Mouse (Mus musculus): ENCODE measurements around the gene Olfr1395. TPM values are rescaled to one million over a fixed set of nuclear protein-coding genes. Genes with fewer than 3 reads are reported as not detected.

The Olfr1395 gene
- polyA plus RNA-seq, 1 experiment from 2014 or later: 0.51 TPM

- ATAC-seq (ENCODE audit: insufficient number of reproducible peaks, low FRiP score, low TSS enrichment, low read depth): no peak
- H3K9ac ChIP-seq: no peak overlapping the region
- H3K4me3 ChIP-seq (replicated peaks): no peak overlapping the region
- no peaks in the 10 kb centered on the region for H3K36me3 ChIP-seq
- no peak overlapping the region for H3K27ac ChIP-seq (replicated peaks)
- 91% methylated on average over 6 of the region's 6 CpGs for WGBS
- H3K4me2 ChIP-seq (replicated peaks): no peak overlapping the region
- H3K27me3 ChIP-seq: no peaks in the 10 kb centered on the region
- no peaks in the 10 kb centered on the region for H3K9me3 ChIP-seq (replicated peaks)
- no peaks in the 10 kb centered on the region for H3K4me1 ChIP-seq
Measured at GRCm38 (mm10) chr11:49112624-49113219, 29.4 kb upstream of the Olfr1395 start.

GRCm38 (mm10) chr11:49114158-49114557 lies 27.9 kb upstream of the Olfr1395 start:
- no peaks in the 10 kb centered on the region for H3K9me3 ChIP-seq (replicated peaks)
- H3K4me2 ChIP-seq (replicated peaks): no peak overlapping the region
- H3K27me3 ChIP-seq: no peaks in the 10 kb centered on the region
- H3K27ac ChIP-seq (replicated peaks): no peak overlapping the region
- no peak overlapping the region for H3K4me3 ChIP-seq (replicated peaks)
- H3K4me1 ChIP-seq: no peaks in the 10 kb centered on the region
- ATAC-seq (ENCODE audit: insufficient number of reproducible peaks, low FRiP score, low TSS enrichment, low read depth): no peak
- WGBS: 63% methylated on average over 2 of the region's 2 CpGs
- H3K9ac ChIP-seq: no peak overlapping the region
- H3K36me3 ChIP-seq: no peaks in the 10 kb centered on the region

GRCm38 (mm10) chr11:49114774-49115173 lies 27.3 kb upstream of the Olfr1395 start, which contains the start of gene Olfr1396:
Gene Olfr1396, minus strand, starts transcription at chr11:49114874.
- Histone ChIP-seq H3K9me3 (replicated peaks) (no peaks in the 10 kb centered on the region), H3K36me3 (no peaks in the 10 kb centered on the region), H3K27me3 (no peaks in the 10 kb centered on the region), H3K4me1 (no peaks in the 10 kb centered on the region), H3K4me3 (replicated peaks) (no peak within 1 kb of the TSS), H3K4me2 (replicated peaks) (no peak within 1 kb of the TSS), H3K9ac (no peak within 1 kb of the TSS), H3K27ac (replicated peaks) (no peak within 1 kb of the TSS)
- ATAC-seq (ENCODE audit: insufficient number of reproducible peaks, low FRiP score, low TSS enrichment, low read depth): no peak

- no peak for ATAC-seq (ENCODE audit: insufficient number of reproducible peaks, low FRiP score, low TSS enrichment, low read depth)
- H3K4me2 ChIP-seq (replicated peaks): no peak overlapping the region
- no peak overlapping the region for H3K9ac ChIP-seq
- WGBS: 72% methylated on average over 3 of the region's 3 CpGs
- H3K4me1 ChIP-seq: no peaks in the 10 kb centered on the region
- no peaks in the 10 kb centered on the region for H3K36me3 ChIP-seq
- no peak overlapping the region for H3K4me3 ChIP-seq (replicated peaks)
- H3K27me3 ChIP-seq: no peaks in the 10 kb centered on the region
- H3K27ac ChIP-seq (replicated peaks): no peak overlapping the region
- H3K9me3 ChIP-seq (replicated peaks): no peaks in the 10 kb centered on the region
Measured at GRCm38 (mm10) chr11:49119635-49120034, 22.4 kb upstream of the Olfr1395 start.

- H3K27ac ChIP-seq (replicated peaks): no peak overlapping the region
- no peaks in the 10 kb centered on the region for H3K27me3 ChIP-seq
- no peak overlapping the region for H3K4me2 ChIP-seq (replicated peaks)
- H3K9ac ChIP-seq: no peak overlapping the region
- H3K4me1 ChIP-seq: no peaks in the 10 kb centered on the region
- H3K4me3 ChIP-seq (replicated peaks): no peak overlapping the region
- no peaks in the 10 kb centered on the region for H3K9me3 ChIP-seq (replicated peaks)
- ATAC-seq (ENCODE audit: insufficient number of reproducible peaks, low FRiP score, low TSS enrichment, low read depth): no peak
- 89% methylated on average over 2 of the region's 2 CpGs for WGBS
- no peaks in the 10 kb centered on the region for H3K36me3 ChIP-seq
Measured at GRCm38 (mm10) chr11:49124169-49124568, 17.9 kb upstream of the Olfr1395 start.

GRCm38 (mm10) chr11:49154077-49154476 lies 12.0 kb downstream of the Olfr1395 start, which contains the start of gene Olfr1394:
Gene Olfr1394, plus strand, starts transcription at chr11:49154377.
- 86% methylated on average over 1 of the region's 1 CpGs for WGBS
- H3K27ac ChIP-seq (replicated peaks): no peak within 1 kb of the TSS
- no peaks in the 10 kb centered on the region for H3K27me3 ChIP-seq
- no peaks in the 10 kb centered on the region for H3K4me1 ChIP-seq
- H3K4me3 ChIP-seq (replicated peaks): no peak within 1 kb of the TSS
- H3K9ac ChIP-seq: no peak within 1 kb of the TSS
- H3K9me3 ChIP-seq (replicated peaks): no peaks in the 10 kb centered on the region
- no peak within 1 kb of the TSS for H3K4me2 ChIP-seq (replicated peaks)
- ATAC-seq (ENCODE audit: insufficient number of reproducible peaks, low FRiP score, low TSS enrichment, low read depth): no peak
- H3K36me3 ChIP-seq: no peaks in the 10 kb centered on the region

GRCm38 (mm10) chr11:49156821-49157814 lies 15.0 kb downstream of the Olfr1395 start:
- no peak overlapping the region for H3K9ac ChIP-seq
- H3K9me3 ChIP-seq (replicated peaks): no peaks in the 10 kb centered on the region
- H3K4me3 ChIP-seq (replicated peaks): no peak overlapping the region
- H3K4me2 ChIP-seq (replicated peaks): no peak overlapping the region
- ATAC-seq (ENCODE audit: insufficient number of reproducible peaks, low FRiP score, low TSS enrichment, low read depth): no peak
- H3K27ac ChIP-seq (replicated peaks): no peak overlapping the region
- no peaks in the 10 kb centered on the region for H3K27me3 ChIP-seq
- WGBS: 83% methylated on average over 2 of the region's 2 CpGs
- H3K4me1 ChIP-seq: no peaks in the 10 kb centered on the region
- no peaks in the 10 kb centered on the region for H3K36me3 ChIP-seq

GRCm38 (mm10) chr11:49168839-49169611 lies 27.0 kb downstream of the Olfr1395 start:
- peaks cover 32% of the 10 kb centered on the region for H3K27me3 ChIP-seq
- 0 out of 2 replicates have a peak, but pooled peaks cover 7% of the 10 kb centered on the region for H3K9me3 ChIP-seq (replicated peaks)
- no peak for ATAC-seq (ENCODE audit: insufficient number of reproducible peaks, low FRiP score, low TSS enrichment, low read depth)
- 0 out of 2 replicates have a peak overlapping the region, but pooled peaks have one; percentile 2 for H3K9ac ChIP-seq
- peaks cover 7% of the 10 kb centered on the region for H3K4me1 ChIP-seq
- H3K27ac ChIP-seq (replicated peaks): no peak overlapping the region
- no peaks in the 10 kb centered on the region for H3K36me3 ChIP-seq
- WGBS: 6% methylated on average over 50 of the region's 50 CpGs
- peak overlapping the region; percentile 31 for H3K4me3 ChIP-seq (replicated peaks)
- H3K4me2 ChIP-seq (replicated peaks): peak overlapping the region; percentile 62

- H3K9ac ChIP-seq: no peak overlapping the region
- no peaks in the 10 kb centered on the region for H3K36me3 ChIP-seq
- H3K4me2 ChIP-seq (replicated peaks): no peak overlapping the region
- peaks cover 32% of the 10 kb centered on the region for H3K27me3 ChIP-seq
- H3K27ac ChIP-seq (replicated peaks): no peak overlapping the region
- H3K9me3 ChIP-seq (replicated peaks): 0 out of 2 replicates have a peak, but pooled peaks cover 7% of the 10 kb centered on the region
- WGBS: 86% methylated on average over 4 of the region's 4 CpGs
- H3K4me1 ChIP-seq: peaks cover 7% of the 10 kb centered on the region
- H3K4me3 ChIP-seq (replicated peaks): no peak overlapping the region
- ATAC-seq (ENCODE audit: insufficient number of reproducible peaks, low FRiP score, low TSS enrichment, low read depth): no peak
Measured at GRCm38 (mm10) chr11:49170576-49170975, 28.5 kb downstream of the Olfr1395 start.

GRCm38 (mm10) chr11:49175345-49175744 lies 33.3 kb downstream of the Olfr1395 start:
- 85% methylated on average over 8 of the region's 8 CpGs for WGBS
- Histone ChIP-seq H3K4me1 (no peaks in the 10 kb centered on the region), H3K4me3 (replicated peaks) (no peak overlapping the region), H3K27me3 (peaks cover 4% of the 10 kb centered on the region; the same call in 1 of the 2 replicates), H3K9ac (no peak overlapping the region), H3K9me3 (replicated peaks) (0 out of 2 replicates have a peak, but pooled peaks cover 4% of the 10 kb centered on the region), H3K27ac (replicated peaks) (no peak overlapping the region), H3K36me3 (no peaks in the 10 kb centered on the region), H3K4me2 (replicated peaks) (no peak overlapping the region)
- no peak for ATAC-seq (ENCODE audit: insufficient number of reproducible peaks, low FRiP score, low TSS enrichment, low read depth)

Measured in embryonic facial prominence, embryonic 15.5 days (tissue).